Comparison of ENCODE assay signal across 30 mouse cellular contexts in genomic region chr6:135171736-135172135, GRCm38 (mm10). TPM values are rescaled to one million over a fixed set of nuclear protein-coding genes. Genes with fewer than 3 reads are reported as not detected.
"Had no signal": no experiment of that assay in that cellular context is flagged by ENCODE, and none has a peak within 500 bp of the region (broad histone marks: within the 10 kb centered on the region; RNA-seq: fewer than 3 reads in every experiment).

No protein-coding gene starts in this region.

- H3K27ac ChIP-seq: gastrocnemius, adult 2 months; heart, adult 2 months; heart, embryonic 13.5 days; heart, embryonic 15.5 days; hindbrain, embryonic 13.5 days; hindbrain, embryonic 15.5 days; hindbrain, postnatal 0 days; kidney, embryonic 15.5 days; kidney, postnatal 0 days; limb, embryonic 13.5 days; limb, embryonic 15.5 days; liver, embryonic 12.5 days; liver, embryonic 14.5 days had no signal

- H3K27me3 ChIP-seq: heart, embryonic 13.5 days; heart, embryonic 15.5 days; kidney, embryonic 15.5 days; limb, embryonic 13.5 days; limb, embryonic 15.5 days; liver, embryonic 12.5 days had no signal

- DNase-seq: gastrocnemius, adult 2 months; gastrocnemius, postnatal 10 days; gastrocnemius, postnatal 25 days; heart, adult 2 months; heart, postnatal 14 days; heart, postnatal 36 days; kidney, adult 11 months; kidney, adult 2 months; kidney, adult 9 months; kidney, postnatal 14 days; kidney, postnatal 36 days; layer of hippocampus, adult 9-11 months; layer of hippocampus, postnatal 36 days; left cerebral cortex, postnatal 4 days had no signal

- H3K9me3 ChIP-seq: heart, embryonic 15.5 days; hindbrain, embryonic 13.5 days; hindbrain, embryonic 15.5 days; kidney, embryonic 15.5 days; limb, embryonic 13.5 days; limb, embryonic 15.5 days; liver, embryonic 12.5 days had no signal

- H3K36me3 ChIP-seq: heart, embryonic 13.5 days; heart, embryonic 15.5 days; hindbrain, embryonic 13.5 days; hindbrain, embryonic 15.5 days; kidney, embryonic 15.5 days; limb, embryonic 13.5 days; limb, embryonic 15.5 days; liver, embryonic 12.5 days had no signal

- H3K4me3 ChIP-seq: gastrocnemius, adult 2 months; heart, adult 2 months; heart, embryonic 13.5 days; heart, embryonic 15.5 days; hindbrain, embryonic 13.5 days; hindbrain, embryonic 15.5 days; kidney, embryonic 15.5 days; limb, embryonic 13.5 days; limb, embryonic 15.5 days; liver, embryonic 12.5 days had no signal

RNA-seq across cellular contexts. Expression of gene Gprc5d, which starts 53.7 kb away (rescaled TPM):
- polyA plus RNA-seq: heart, adult 2 months; heart, embryonic 11.5 days; heart, embryonic 13.5 days; heart, embryonic 15.5 days; heart, postnatal 0 days; hindbrain, embryonic 11.5 days; hindbrain, embryonic 13.5 days; hindbrain, embryonic 15.5 days; hindbrain, postnatal 0 days; intestine, embryonic 14.5 days; kidney, embryonic 15.5 days; limb, embryonic 11.5 days; limb, embryonic 13.5 days; limb, embryonic 15.5 days had no signal
